Mouse (Mus musculus) erythroblast, adult 5-6 weeks (primary cell): Measurements from ENCODE around the gene Reep3. TPM values are rescaled to one million over a fixed set of nuclear protein-coding genes. Genes with fewer than 3 reads are reported as not detected.
"Not testable (repeated sequence)": the region's sequence is repeated elsewhere in the genome, so short reads cannot be mapped to it uniquely, and the experiment has no call there.

Experiments used
- ATAC-seq: replicated peaks from 2 replicates; pipeline ENCODE4 v1.8.0; 2016; ENCODE audit warnings: moderate number of reproducible peaks, mild to moderate bottlenecking, moderate TSS enrichment, inconsistent platforms; ENCODE audit not compliant: poor library complexity, low FRiP score, severe bottlenecking
- total RNA-seq, 2 experiments: library from RNA; stranded (forward) in 1 of 2; stranded (reverse) in 1 of 2; fragments of 150-400 nt in 1 of 2; fragments of 200-764, 138-1000 nt in 1 of 2; gene quantifications; 2 replicates each; pipeline versions ENCODE4 v1.2.3 to v1.2.4; 2015 to 2017; ENCODE audit warnings: low replicate concordance in 2 of 2

Reep3 gene
- 14.8 and 16.5 TPM in 2 replicates for total RNA-seq (2015; ENCODE audit: low replicate concordance)
- total RNA-seq (2017; ENCODE audit: low replicate concordance), result 6.4 and 8.1 TPM in 2 replicates

DNA sequence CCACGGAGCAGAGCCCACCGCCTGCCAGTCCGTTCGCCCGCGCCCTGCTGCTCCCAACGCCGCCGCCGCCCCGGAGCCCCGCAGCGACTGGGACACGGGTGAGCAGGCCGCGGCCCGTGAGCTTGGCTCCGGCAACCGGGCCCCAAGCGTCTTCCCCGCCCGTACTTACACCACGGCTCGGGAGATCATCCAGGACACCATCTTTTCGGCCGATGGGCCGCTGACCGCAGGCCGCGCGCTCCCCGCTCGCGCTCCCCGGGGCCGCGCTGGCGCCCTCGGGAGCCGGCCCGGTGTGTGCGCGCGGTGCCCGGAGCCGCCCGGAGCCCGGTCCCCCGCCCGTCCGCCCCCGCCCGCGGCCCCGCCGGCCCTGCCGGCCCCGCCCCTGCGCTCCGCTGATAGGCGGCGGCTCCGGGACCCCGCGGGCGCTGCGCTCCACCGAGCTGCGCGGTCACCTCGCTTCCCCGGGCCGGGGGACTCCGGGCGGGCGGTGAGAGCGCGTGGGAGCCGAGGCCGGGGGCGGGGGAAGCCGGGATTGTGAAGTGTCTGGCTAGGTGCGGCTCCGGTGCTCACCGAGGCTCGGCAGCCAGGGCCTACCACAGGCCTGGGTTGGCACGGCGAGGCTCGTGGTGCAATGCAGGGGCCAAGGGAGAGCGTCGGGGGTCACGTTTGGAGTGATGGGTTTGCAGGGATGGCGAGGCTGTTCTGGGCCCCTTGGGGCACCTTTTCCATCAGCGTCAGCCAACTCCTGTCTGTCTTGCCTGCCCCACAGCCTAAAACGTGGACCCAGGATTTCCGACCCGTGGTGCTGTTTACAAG, at the start of gene Reep3:
Reep3 (minus strand) TSS at position 325 of the 816 bp plus-strand sequence.
- no peak; the same call in 1 of the 2 replicates for ATAC-seq

DNA sequence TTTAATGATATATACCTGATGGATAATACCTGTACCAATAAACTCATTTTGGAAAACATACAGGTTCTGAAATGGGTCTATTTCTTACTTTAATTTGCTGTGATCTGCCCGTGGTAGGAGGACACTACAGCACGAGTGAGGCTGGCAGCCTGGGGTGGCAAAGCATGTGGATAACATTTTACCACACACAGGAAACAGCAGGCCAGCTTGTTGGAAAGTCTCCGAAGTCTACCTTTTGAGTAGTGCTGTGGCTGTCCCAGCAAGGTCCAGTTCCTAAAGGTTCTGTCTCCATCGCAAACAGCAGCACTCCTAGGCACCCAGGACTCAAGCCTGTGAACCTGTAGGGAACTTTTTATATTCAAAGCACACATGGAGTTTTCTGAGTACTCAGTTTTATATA, 48.9 kb upstream of the Reep3 start:
- ATAC-seq, result no peak

DNA sequence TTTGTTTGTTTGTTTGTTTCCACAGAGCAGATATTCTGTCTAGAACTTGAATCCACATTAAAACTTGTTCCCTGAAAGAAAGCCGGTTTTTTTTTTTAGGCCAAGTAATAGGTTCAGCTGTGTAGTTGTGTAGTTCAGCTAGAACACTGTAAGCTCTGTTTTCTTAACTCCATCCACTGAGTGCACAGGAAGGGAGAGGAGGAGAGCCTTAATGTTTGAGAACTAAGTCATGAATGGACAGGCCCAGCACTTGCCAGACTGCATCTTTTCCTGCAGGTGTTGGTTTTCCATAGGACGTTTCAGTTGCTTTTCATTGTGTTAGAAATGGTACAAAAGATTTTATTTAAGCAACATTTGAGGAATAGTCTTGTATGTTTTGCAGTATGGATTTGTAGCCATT, 47.5 kb upstream of the Reep3 start:
- no peak for ATAC-seq

GRCm38 (mm10) chr10:67143661-67144060, 46.9 kb upstream of the Reep3 start:
- ATAC-seq, result no peak

- ATAC-seq, result no peak
Measured at GRCm38 (mm10) chr10:67137437-67137836, 40.7 kb upstream of the Reep3 start.

- no peak for ATAC-seq
Measured at GRCm38 (mm10) chr10:67134322-67134721, 37.6 kb upstream of the Reep3 start.

DNA sequence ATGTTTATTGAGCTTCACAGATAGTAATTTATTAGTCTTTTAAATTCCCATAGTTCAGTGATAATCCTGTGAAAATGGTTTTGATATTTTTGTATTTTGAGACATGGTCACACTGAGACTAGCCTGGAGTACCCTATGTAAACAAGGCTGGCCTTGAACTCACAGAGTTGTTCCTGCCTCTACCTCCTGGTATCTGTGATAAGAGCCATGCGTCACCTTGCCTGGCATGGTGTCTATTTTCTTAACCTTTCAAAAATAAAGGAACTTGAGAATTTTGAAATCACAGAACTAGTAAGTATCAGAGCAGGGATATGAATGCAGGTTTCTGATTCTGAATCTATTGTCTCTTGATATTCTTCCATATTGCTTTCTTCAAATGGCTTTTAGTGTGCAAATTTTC, 35.0 kb upstream of the Reep3 start:
- no peak for ATAC-seq

GRCm38 (mm10) chr10:67129531-67129930, 32.8 kb upstream of the Reep3 start:
- ATAC-seq, result no peak

GRCm38 (mm10) chr10:67126859-67127758, 30.4 kb upstream of the Reep3 start:
- ATAC-seq, result no peak

- ATAC-seq, result no peak
Measured at GRCm38 (mm10) chr10:67126061-67126858, 29.5 kb upstream of the Reep3 start.

DNA sequence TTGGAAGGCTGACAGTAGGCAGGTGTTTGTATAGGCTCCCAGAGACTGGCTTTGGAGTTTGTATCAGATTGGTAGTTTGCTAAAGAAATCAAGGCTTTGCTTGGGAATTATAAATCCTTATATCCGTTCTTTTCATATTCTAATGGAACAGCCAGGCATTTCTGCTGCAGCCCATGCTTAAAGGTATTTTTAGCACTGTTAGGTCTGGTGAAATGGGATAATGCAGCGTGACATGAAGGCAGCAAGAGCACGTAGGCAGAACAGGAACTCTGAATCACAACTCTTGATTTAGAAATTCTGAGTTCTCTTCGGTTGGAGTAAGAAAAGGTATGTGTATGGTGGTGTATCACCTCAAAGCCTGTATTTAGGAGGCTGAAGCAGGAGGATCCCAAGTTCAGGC, 27.4 kb upstream of the Reep3 start:
- ATAC-seq, result no peak

GRCm38 (mm10) chr10:67123756-67124155, 27.0 kb upstream of the Reep3 start:
- ATAC-seq, result no peak

GRCm38 (mm10) chr10:67120640-67121039, 23.9 kb upstream of the Reep3 start:
- no peak for ATAC-seq

GRCm38 (mm10) chr10:67120180-67120579, 23.4 kb upstream of the Reep3 start:
- no peak for ATAC-seq

GRCm38 (mm10) chr10:67119291-67119690, 22.5 kb upstream of the Reep3 start:
- no peak for ATAC-seq

- no peak for ATAC-seq
Measured at GRCm38 (mm10) chr10:67116251-67116650, 19.5 kb upstream of the Reep3 start.

GRCm38 (mm10) chr10:67115666-67116091, 18.9 kb upstream of the Reep3 start:
- no peak for ATAC-seq

DNA sequence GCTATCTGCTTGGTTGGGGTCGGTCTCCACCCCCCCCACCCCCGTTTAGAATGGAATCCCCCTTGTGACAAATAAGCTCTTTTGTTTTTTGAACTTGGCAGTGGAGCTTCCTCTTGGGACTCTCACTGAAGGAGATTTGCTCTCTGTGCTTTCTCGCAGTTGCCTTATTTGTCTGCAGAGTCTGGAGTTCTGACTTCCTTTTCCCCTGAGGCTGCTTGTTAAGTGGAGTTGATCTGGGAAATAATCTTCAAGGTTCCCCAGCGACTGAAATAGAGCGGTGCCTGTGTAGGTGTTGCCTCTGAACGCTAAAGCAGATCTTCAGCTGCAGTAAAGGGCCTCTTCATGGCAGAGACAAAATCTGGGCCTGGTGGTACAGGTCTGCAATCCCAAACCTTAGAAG, 18.4 kb upstream of the Reep3 start:
- no peak for ATAC-seq

GRCm38 (mm10) chr10:67113833-67114232, 17.1 kb upstream of the Reep3 start:
- ATAC-seq, result no peak

GRCm38 (mm10) chr10:67112967-67113366, 16.2 kb upstream of the Reep3 start:
- not testable (repeated sequence) for ATAC-seq
